Mouse (Mus musculus): ENCODE measurements around the gene Nolc1. TPM values are rescaled to one million over a fixed set of nuclear protein-coding genes. Genes with fewer than 3 reads are reported as not detected.
A peak's percentile ranks its signal among the peaks of the same experiment; 100 is the strongest.

The Nolc1 gene
- total and polyA plus RNA-seq, 2 experiments, result 3.4 to 7.3 TPM

GRCm38 (mm10) chr19:46068054-46068453 is 7.6 kb upstream of the Nolc1 start:
- Histone ChIP-seq H3K27me3 (ENCODE audit: control insufficient read depth, insufficient read depth, low read length) (no peaks in the 10 kb centered on the region), H3K27ac (replicated peaks; ENCODE audit: insufficient read depth, low read depth, low read length) (no peak overlapping the region), H3K9ac (ENCODE audit: low read depth, low read length) (no peak overlapping the region), H3K79me2 (ENCODE audit: control insufficient read depth, insufficient read depth, low read length) (no peaks in the 10 kb centered on the region), H3K4me1 (ENCODE audit: control insufficient read depth, insufficient read depth, low read length) (no peaks in the 10 kb centered on the region), H3K4me3 (ENCODE audit: insufficient read depth, low read depth, low read length) (no peak overlapping the region), H3K36me3 (ENCODE audit: control insufficient read depth, insufficient read depth, low read length) (peaks cover 33% of the 10 kb centered on the region)
- DNase-seq (ENCODE audit: extremely low read depth, low read depth, low spot score), result no peak
- WGBS, result 86% methylated on average over 10 of the region's 10 CpGs
- TF ChIP-seq POLR2A (IDR thresholded peaks at IDR 0.05; ENCODE audit: extremely low read depth, insufficient read depth, low read length) (no peak), CTCF (IDR thresholded peaks at IDR 0.05; ENCODE audit: low read depth, low read length) (no peak)

DNA sequence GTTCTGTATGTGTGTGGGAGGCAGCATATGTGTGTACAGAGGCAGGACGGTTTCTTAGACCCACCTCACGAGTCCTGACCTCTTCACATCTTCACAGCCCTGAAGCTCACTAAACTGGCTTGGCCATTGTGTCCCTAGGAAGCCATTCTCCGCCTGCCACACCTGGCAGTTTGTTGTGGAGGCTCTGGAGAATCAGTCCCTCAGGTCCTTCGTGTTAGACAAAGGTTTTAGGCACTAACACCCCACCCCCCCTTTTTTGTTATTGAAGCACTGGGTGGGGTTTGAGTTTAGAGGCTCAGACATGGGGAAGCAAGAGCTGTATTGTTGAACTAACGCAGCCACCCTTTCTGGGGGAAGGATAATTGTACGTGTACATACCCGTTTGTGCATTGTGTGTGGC is 2.4 kb upstream of the Nolc1 start:
- Histone ChIP-seq H3K4me1 (ENCODE audit: control insufficient read depth, insufficient read depth, low read length) (peaks cover 4% of the 10 kb centered on the region), H3K27me3 (ENCODE audit: control insufficient read depth, insufficient read depth, low read length) (no peaks in the 10 kb centered on the region), H3K4me3 (ENCODE audit: insufficient read depth, low read depth, low read length) (no peak overlapping the region), H3K9ac (ENCODE audit: low read depth, low read length) (no peak overlapping the region), H3K27ac (replicated peaks; ENCODE audit: insufficient read depth, low read depth, low read length) (no peak overlapping the region), H3K79me2 (ENCODE audit: control insufficient read depth, insufficient read depth, low read length) (peaks cover 6% of the 10 kb centered on the region; the same call in 1 of the 2 replicates), H3K36me3 (ENCODE audit: control insufficient read depth, insufficient read depth, low read length) (peaks cover 15% of the 10 kb centered on the region; the same call in 1 of the 2 replicates)
- no peak for DNase-seq (ENCODE audit: extremely low read depth, low read depth, low spot score)
- TF ChIP-seq POLR2A (IDR thresholded peaks at IDR 0.05; ENCODE audit: extremely low read depth, insufficient read depth, low read length) (no peak), CTCF (IDR thresholded peaks at IDR 0.05; ENCODE audit: low read depth, low read length) (no peak)
- WGBS, result 85% methylated on average over 7 of the region's 7 CpGs

DNA sequence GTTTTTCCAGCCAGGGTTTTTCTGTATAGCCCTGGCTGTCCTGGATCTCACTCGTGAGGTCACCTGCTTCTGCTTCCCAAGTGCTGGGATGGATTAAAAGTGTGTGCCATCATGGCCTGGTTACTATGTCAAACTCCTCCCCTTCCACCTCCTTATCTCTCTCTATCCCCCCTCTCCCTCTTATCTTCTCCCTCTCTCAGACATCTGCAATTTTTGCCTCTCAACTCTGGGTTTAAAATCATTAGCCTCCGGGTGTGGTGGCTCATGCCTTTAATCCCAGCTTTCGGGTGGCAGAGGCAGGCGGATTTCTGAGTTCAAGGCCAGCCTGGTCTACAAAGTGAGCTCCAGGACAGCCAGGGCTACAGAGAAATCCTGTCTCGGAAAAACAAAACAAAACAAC is 1.4 kb upstream of the Nolc1 start:
- Histone ChIP-seq H3K27ac (replicated peaks; ENCODE audit: insufficient read depth, low read depth, low read length) (no peak overlapping the region), H3K27me3 (ENCODE audit: control insufficient read depth, insufficient read depth, low read length) (no peaks in the 10 kb centered on the region), H3K4me1 (ENCODE audit: control insufficient read depth, insufficient read depth, low read length) (peaks cover 4% of the 10 kb centered on the region), H3K9ac (ENCODE audit: low read depth, low read length) (no peak overlapping the region), H3K36me3 (ENCODE audit: control insufficient read depth, insufficient read depth, low read length) (peaks cover 21% of the 10 kb centered on the region; the same call in 1 of the 2 replicates), H3K79me2 (ENCODE audit: control insufficient read depth, insufficient read depth, low read length) (peaks cover 6% of the 10 kb centered on the region; the same call in 1 of the 2 replicates), H3K4me3 (ENCODE audit: insufficient read depth, low read depth, low read length) (no peak overlapping the region)
- no peak for DNase-seq (ENCODE audit: extremely low read depth, low read depth, low spot score)
- TF ChIP-seq CTCF (IDR thresholded peaks at IDR 0.05; ENCODE audit: low read depth, low read length) (no peak), POLR2A (IDR thresholded peaks at IDR 0.05; ENCODE audit: extremely low read depth, insufficient read depth, low read length) (no peak)
- 91% methylated on average over 5 of the region's 5 CpGs for WGBS

GRCm38 (mm10) chr19:46078535-46078934 is 2.9 kb downstream of the Nolc1 start:
- Histone ChIP-seq H3K27ac (replicated peaks; ENCODE audit: insufficient read depth, low read depth, low read length) (no peak overlapping the region), H3K36me3 (ENCODE audit: control insufficient read depth, insufficient read depth, low read length) (peaks cover 44% of the 10 kb centered on the region), H3K4me3 (ENCODE audit: insufficient read depth, low read depth, low read length) (no peak overlapping the region), H3K4me1 (ENCODE audit: control insufficient read depth, insufficient read depth, low read length) (peaks cover 4% of the 10 kb centered on the region), H3K79me2 (ENCODE audit: control insufficient read depth, insufficient read depth, low read length) (peaks cover 6% of the 10 kb centered on the region; the same call in 1 of the 2 replicates), H3K27me3 (ENCODE audit: control insufficient read depth, insufficient read depth, low read length) (no peaks in the 10 kb centered on the region), H3K9ac (ENCODE audit: low read depth, low read length) (no peak overlapping the region)
- TF ChIP-seq CTCF (IDR thresholded peaks at IDR 0.05; ENCODE audit: low read depth, low read length) (no peak), POLR2A (IDR thresholded peaks at IDR 0.05; ENCODE audit: extremely low read depth, insufficient read depth, low read length) (no peak)
- WGBS, result 87% methylated on average over 3 of the region's 3 CpGs
- no peak for DNase-seq (ENCODE audit: extremely low read depth, low read depth, low spot score)

GRCm38 (mm10) chr19:46085185-46085584 is 9.5 kb downstream of the Nolc1 start:
- Histone ChIP-seq H3K4me3 (ENCODE audit: insufficient read depth, low read depth, low read length) (no peak overlapping the region), H3K4me1 (ENCODE audit: control insufficient read depth, insufficient read depth, low read length) (peaks cover 11% of the 10 kb centered on the region), H3K36me3 (ENCODE audit: control insufficient read depth, insufficient read depth, low read length) (peaks cover 39% of the 10 kb centered on the region), H3K27ac (replicated peaks; ENCODE audit: insufficient read depth, low read depth, low read length) (no peak overlapping the region), H3K27me3 (ENCODE audit: control insufficient read depth, insufficient read depth, low read length) (no peaks in the 10 kb centered on the region), H3K79me2 (ENCODE audit: control insufficient read depth, insufficient read depth, low read length) (no peaks in the 10 kb centered on the region), H3K9ac (ENCODE audit: low read depth, low read length) (no peak overlapping the region)
- WGBS, result 95% methylated on average over 8 of the region's 8 CpGs
- no peak for TF ChIP-seq CTCF (IDR thresholded peaks at IDR 0.05; ENCODE audit: low read depth, low read length)
- TF ChIP-seq POLR2A (IDR thresholded peaks at IDR 0.05; ENCODE audit: extremely low read depth, insufficient read depth, low read length), result no peak
- DNase-seq (ENCODE audit: extremely low read depth, low read depth, low spot score), result no peak

GRCm38 (mm10) chr19:46086337-46086736 is 10.7 kb downstream of the Nolc1 start:
- peak; percentile 78 for DNase-seq (ENCODE audit: extremely low read depth, low read depth, low spot score)
- WGBS, result 49% methylated on average over 3 of the region's 3 CpGs
- no peaks in the 10 kb centered on the region for H3K27me3 ChIP-seq (ENCODE audit: control insufficient read depth, insufficient read depth, low read length)

More at GRCm38 (mm10) chr19:46086337-46086736, 10.7 kb downstream of the Nolc1 start:
- Histone ChIP-seq H3K9ac (ENCODE audit: low read depth, low read length) (no peak overlapping the region), H3K4me1 (ENCODE audit: control insufficient read depth, insufficient read depth, low read length) (peaks cover 19% of the 10 kb centered on the region), H3K79me2 (ENCODE audit: control insufficient read depth, insufficient read depth, low read length) (no peaks in the 10 kb centered on the region), H3K36me3 (ENCODE audit: control insufficient read depth, insufficient read depth, low read length) (peaks cover 29% of the 10 kb centered on the region), H3K4me3 (ENCODE audit: insufficient read depth, low read depth, low read length) (no peak overlapping the region), H3K27ac (replicated peaks; ENCODE audit: insufficient read depth, low read depth, low read length) (no peak overlapping the region)
- TF ChIP-seq POLR2A (IDR thresholded peaks at IDR 0.05; ENCODE audit: extremely low read depth, insufficient read depth, low read length) (no peak), CTCF (IDR thresholded peaks at IDR 0.05; ENCODE audit: low read depth, low read length) (peak; percentile 23; the same call in 1 of the 2 replicates)
